Mouse (Mus musculus): ENCODE data around the gene Vangl2. TPM values are rescaled to one million over a fixed set of nuclear protein-coding genes. Genes with fewer than 3 reads are reported as not detected.

The Vangl2 gene
- total and polyA plus RNA-seq, 3 experiments: 0.39 to 3.0 TPM; not detected in 1

- no peak for DNase-seq (ENCODE audit: low read depth, low spot score)
- Histone ChIP-seq H3K27ac (ENCODE audit: control insufficient read depth, low read depth, low read length) (no peak overlapping the region), H3K27me3 (ENCODE audit: control insufficient read depth in 1 of 2, insufficient read depth in 2 of 2, low read length in 2 of 2) (no peaks in the 10 kb centered on the region), H3K9me3 (replicated peaks; ENCODE audit: insufficient read depth, low read length) (no peaks in the 10 kb centered on the region), H3K79me2 (ENCODE audit: control insufficient read depth, insufficient read depth, low read length, poor library complexity) (no peaks in the 10 kb centered on the region), H3K4me3 (ENCODE audit: control insufficient read depth in 1 of 2, insufficient read depth in 1 of 2, low read depth in 2 of 2, low read length in 2 of 2) (no peak overlapping the region), H3K9ac (ENCODE audit: control insufficient read depth, low read depth, low read length, poor library complexity, severe bottlenecking) (no peak overlapping the region), H3K4me1 (ENCODE audit: control insufficient read depth in 1 of 2, insufficient read depth in 2 of 2, low read length in 2 of 2) (no peaks in the 10 kb centered on the region), H3K36me3 (ENCODE audit: control insufficient read depth in 1 of 2, insufficient read depth in 2 of 2, low read length in 2 of 2) (no peaks in the 10 kb centered on the region)
- TF ChIP-seq TCF12 (IDR thresholded peaks at IDR 0.05; ENCODE audit: low read depth, low read length) (no peak), TAL1 (IDR thresholded peaks at IDR 0.05; ENCODE audit: low read length) (no peak), CHD2 (IDR thresholded peaks at IDR 0.05; ENCODE audit: low read length) (no peak), ELF1 (IDR thresholded peaks at IDR 0.05; ENCODE audit: low read depth, low read length) (no peak), POLR2AphosphoS5 (IDR thresholded peaks at IDR 0.05; ENCODE audit: borderline replicate concordance, low read depth, low read length) (no peak), MAX (IDR thresholded peaks at IDR 0.05; ENCODE audit: low read length) (no peak), EP300 (IDR thresholded peaks at IDR 0.05; ENCODE audit: low read depth in 1 of 2, low read length in 2 of 2) (no peak), NRF1 (IDR thresholded peaks at IDR 0.05; ENCODE audit: insufficient read depth, low read depth, low read length, poor library complexity, severe bottlenecking) (no peak), E2F4 (IDR thresholded peaks at IDR 0.05; ENCODE audit: borderline replicate concordance, low read depth, low read length) (no peak), NELFE (IDR thresholded peaks at IDR 0.05; ENCODE audit: low read depth, low read length) (no peak), MYC (IDR thresholded peaks at IDR 0.05; ENCODE audit: low read depth, low read length) (no peak), MYB (IDR thresholded peaks at IDR 0.05; ENCODE audit: low read depth, low read length) (no peak), RAD21 (IDR thresholded peaks at IDR 0.05; ENCODE audit: low read depth, low read length) (no peak), ETS1 (IDR thresholded peaks at IDR 0.05; ENCODE audit: low read depth, low read length) (no peak), MXI1 (IDR thresholded peaks at IDR 0.05; ENCODE audit: low read depth, low read length) (no peak), RCOR1 (IDR thresholded peaks at IDR 0.05; ENCODE audit: low read depth, low read length) (no peak)
These were observed 12.2 kb downstream of the Vangl2 start for GRCm38 (mm10) chr1:172016031-172016430.

GRCm38 (mm10) chr1:172015312-172015939 lies 12.8 kb downstream of the Vangl2 start:
- Histone ChIP-seq H3K4me1 (ENCODE audit: control insufficient read depth in 1 of 2, insufficient read depth in 2 of 2, low read length in 2 of 2) (no peaks in the 10 kb centered on the region), H3K27ac (ENCODE audit: control insufficient read depth, low read depth, low read length) (no peak overlapping the region), H3K9me3 (replicated peaks; ENCODE audit: insufficient read depth, low read length) (no peaks in the 10 kb centered on the region), H3K79me2 (ENCODE audit: control insufficient read depth, insufficient read depth, low read length, poor library complexity) (no peaks in the 10 kb centered on the region), H3K36me3 (ENCODE audit: control insufficient read depth in 1 of 2, insufficient read depth in 2 of 2, low read length in 2 of 2) (no peaks in the 10 kb centered on the region), H3K9ac (ENCODE audit: control insufficient read depth, low read depth, low read length, poor library complexity, severe bottlenecking) (no peak overlapping the region), H3K27me3 (ENCODE audit: control insufficient read depth in 1 of 2, insufficient read depth in 2 of 2, low read length in 2 of 2) (no peaks in the 10 kb centered on the region), H3K4me3 (ENCODE audit: control insufficient read depth in 1 of 2, insufficient read depth in 1 of 2, low read depth in 2 of 2, low read length in 2 of 2) (no peak overlapping the region)
- TF ChIP-seq NELFE (IDR thresholded peaks at IDR 0.05; ENCODE audit: low read depth, low read length) (no peak), POLR2AphosphoS2 (IDR thresholded peaks at IDR 0.05; ENCODE audit: low read length) (no peak), BHLHE40 (IDR thresholded peaks at IDR 0.05; ENCODE audit: borderline replicate concordance, low read depth, low read length) (no peak), NRF1 (IDR thresholded peaks at IDR 0.05; ENCODE audit: insufficient read depth, low read depth, low read length, poor library complexity, severe bottlenecking) (no peak), POLR2AphosphoS5 (IDR thresholded peaks at IDR 0.05; ENCODE audit: borderline replicate concordance, low read depth, low read length) (no peak), ZC3H11A (IDR thresholded peaks at IDR 0.05; ENCODE audit: low read depth, low read length) (no peak), POLR2A (IDR thresholded peaks at IDR 0.05; ENCODE audit: control insufficient read depth in 1 of 2, insufficient read depth in 1 of 2, low read depth in 1 of 2, low read length in 2 of 2, poor library complexity in 1 of 2) (no peak), E2F4 (IDR thresholded peaks at IDR 0.05; ENCODE audit: borderline replicate concordance, low read depth, low read length) (no peak), JUND (IDR thresholded peaks at IDR 0.05; ENCODE audit: low read depth, low read length) (no peak), ZMIZ1 (IDR thresholded peaks at IDR 0.05; ENCODE audit: low read depth, low read length) (no peak), ELF1 (IDR thresholded peaks at IDR 0.05; ENCODE audit: low read depth, low read length) (no peak), SMC3 (IDR thresholded peaks at IDR 0.05; ENCODE audit: low read depth, low read length) (no peak), SIN3A (IDR thresholded peaks at IDR 0.05; ENCODE audit: low read length) (no peak), EP300 (IDR thresholded peaks at IDR 0.05; ENCODE audit: low read depth in 1 of 2, low read length in 2 of 2) (no peak), CTCF (IDR thresholded peaks at IDR 0.05 in 2 of 3, conservative IDR thresholded peaks at IDR 0.05 in 1 of 3; ENCODE audit: control insufficient read depth in 1 of 3, insufficient read depth in 1 of 3, low read depth in 2 of 3, low read length in 3 of 3, poor library complexity in 1 of 3, severe bottlenecking in 1 of 3) (no peak)
- no peak for DNase-seq (ENCODE audit: low read depth, low spot score)
